Mouse (Mus musculus) small intestine, adult 2 months (tissue): Measurements from ENCODE around the gene Rnf167.
A peak's percentile ranks its signal among the peaks of the same experiment; 100 is the strongest.

Source experiments
- CTCF ChIP-seq: fragments of 200-500 bp; IDR thresholded peaks from 2 replicates; pipeline ENCODE4 v1.5.1; 2012; ENCODE audit warnings: low read depth, mild to moderate bottlenecking, control low read depth, inconsistent platforms, low read length, moderate library complexity, mixed read lengths; ENCODE audit not compliant: insufficient replicate concordance, insufficient read length; ENCODE audit errors: extremely low read depth
- POLR2A ChIP-seq: fragments of 200-500 bp; IDR thresholded peaks from 2 replicates; pipeline ENCODE4 v1.6.1; 2012; ENCODE audit warnings: low read depth, mild to moderate bottlenecking, control low read depth, inconsistent platforms, low read length, moderate library complexity

- TF ChIP-seq POLR2A, result peak; percentile 3
- TF ChIP-seq CTCF, result no peak
Observed at GRCm38 (mm10) chr11:70655571-70656455, 8.8 kb downstream of the Rnf167 start.
